Comparison of ENCODE assay signal across 22 mouse cellular contexts in genomic region chr4:131340993-131341695, GRCm38 (mm10).
DNase-seq lines count a peak whose midpoint lies in the region; ATAC-seq lines count a peak whose summit lies in the region.
"Had no signal": no experiment of that assay in that cellular context is flagged by ENCODE, and none has a peak within 500 bp of the region (broad histone marks: within the 10 kb centered on the region; RNA-seq: fewer than 3 reads in every experiment).

No protein-coding gene starts in this region.

- H3K4me3 ChIP-seq in hindbrain, embryonic 12.5 days = no peak overlapping the region
- no peak overlapping the region for H3K4me3 ChIP-seq in hindbrain, embryonic 10.5 days
- H3K4me3 ChIP-seq in hindbrain, embryonic 14.5 days (replicated peaks; ENCODE audit: low read length) = no peak overlapping the region
- H3K4me3 ChIP-seq in midbrain, embryonic 13.5 days (replicated peaks) = no peak overlapping the region
- H3K4me3 ChIP-seq: gastrocnemius, adult 2 months; heart, embryonic 12.5 days; megakaryocyte, embryonic 14.5 days had no signal

- peak overlapping the region; percentile 33; the same call in 1 of the 2 replicates for H3K9ac ChIP-seq in hindbrain, embryonic 12.5 days
- H3K9ac ChIP-seq in hindbrain, embryonic 14.5 days = no peak overlapping the region
- 0 out of 2 replicates have a peak overlapping the region, but pooled peaks have one; percentile 23 for H3K9ac ChIP-seq in midbrain, embryonic 13.5 days (replicated peaks)
- H3K9ac ChIP-seq: heart, embryonic 12.5 days; liver, postnatal 0 days had no signal

- DNase-seq in hindbrain, embryonic 10.5 days (ENCODE audit: low spot score) = no peak
- peak; percentile 33 for DNase-seq in hindbrain, embryonic 14.5 days (ENCODE audit: low spot score)
- peak; percentile 18 for DNase-seq in retina, embryonic 14.5 days (ENCODE audit: low spot score)
- DNase-seq in lung, postnatal 25 days (ENCODE audit: low spot score) = no peak
- no peak for DNase-seq in adrenal gland, adult 8-10 months
- no peak for DNase-seq in layer of hippocampus, postnatal 10 days (ENCODE audit: low spot score in 2 of 2)
- DNase-seq: cerebellum, postnatal 10 days; embryo, embryonic 11 days; gastrocnemius, adult 2 months; heart, postnatal 14 days; kidney, adult 2 months; kidney, postnatal 10 days; layer of hippocampus, postnatal 36 days; left cerebral cortex, postnatal 4 days; liver, postnatal 0 days; lung, postnatal 14 days; thymus, postnatal 25 days had no signal

- 0 out of 2 replicates have a peak, but pooled peaks cover 5% of the 10 kb centered on the region for H3K27me3 ChIP-seq in hindbrain, embryonic 12.5 days
- H3K27me3 ChIP-seq in hindbrain, embryonic 10.5 days (ENCODE audit: insufficient read depth, poor library complexity, severe bottlenecking) = 0 out of 2 replicates have a peak, but pooled peaks cover 4% of the 10 kb centered on the region
- no peaks in the 10 kb centered on the region for H3K27me3 ChIP-seq in hindbrain, embryonic 14.5 days (ENCODE audit: control insufficient read depth, insufficient read depth, low read length)
- no peaks in the 10 kb centered on the region for H3K27me3 ChIP-seq in midbrain, embryonic 13.5 days

- H3K9me3 ChIP-seq in hindbrain, embryonic 12.5 days (replicated peaks) = no peaks in the 10 kb centered on the region
- no peaks in the 10 kb centered on the region for H3K9me3 ChIP-seq in hindbrain, embryonic 10.5 days
- no peaks in the 10 kb centered on the region for H3K9me3 ChIP-seq in hindbrain, embryonic 14.5 days (ENCODE audit: control insufficient read depth, low read length)
- no peaks in the 10 kb centered on the region for H3K9me3 ChIP-seq in midbrain, embryonic 13.5 days
- H3K9me3 ChIP-seq: heart, embryonic 12.5 days had no signal

- H3K4me1 ChIP-seq in hindbrain, embryonic 12.5 days = peaks cover 12% of the 10 kb centered on the region
- peaks cover 8% of the 10 kb centered on the region for H3K4me1 ChIP-seq in hindbrain, embryonic 10.5 days (replicated peaks)
- H3K4me1 ChIP-seq in hindbrain, embryonic 14.5 days (replicated peaks; ENCODE audit: control insufficient read depth, insufficient read depth, low read length) = peaks cover 9% of the 10 kb centered on the region; the same call in 1 of the 2 replicates
- H3K4me1 ChIP-seq in midbrain, embryonic 13.5 days (replicated peaks) = peaks cover 14% of the 10 kb centered on the region
- H3K4me1 ChIP-seq: heart, embryonic 12.5 days; megakaryocyte, embryonic 14.5 days had no signal

- 33% methylated on average over 9 of the region's 9 CpGs for WGBS in hindbrain, embryonic 12.5 days
- WGBS in hindbrain, embryonic 10.5 days = 48% methylated on average over 9 of the region's 9 CpGs
- WGBS in hindbrain, embryonic 14.5 days = 24% methylated on average over 9 of the region's 9 CpGs
- WGBS in midbrain, embryonic 13.5 days = 30% methylated on average over 9 of the region's 9 CpGs

- peak; percentile 35; the same call in 1 of the 2 replicates for ATAC-seq in hindbrain, embryonic 12.5 days (ENCODE audit: low FRiP score)
- ATAC-seq in hindbrain, embryonic 14.5 days (ENCODE audit: low FRiP score) = no peak
- peak; percentile 66 for ATAC-seq in midbrain, embryonic 13.5 days
- ATAC-seq: inflammation-experienced regulatory T-cells, adult 6 months; liver, postnatal 0 days had no signal

- H3K4me2 ChIP-seq in hindbrain, embryonic 12.5 days (replicated peaks) = 0 out of 2 replicates have a peak overlapping the region, but pooled peaks have one; percentile 11
- H3K4me2 ChIP-seq in hindbrain, embryonic 14.5 days (replicated peaks) = no peak overlapping the region
- H3K4me2 ChIP-seq in midbrain, embryonic 13.5 days (replicated peaks) = no peak overlapping the region
- H3K4me2 ChIP-seq: heart, embryonic 12.5 days had no signal

- H3K27ac ChIP-seq in hindbrain, embryonic 12.5 days = no peak overlapping the region
- no peak overlapping the region for H3K27ac ChIP-seq in hindbrain, embryonic 10.5 days
- peak overlapping the region; percentile 29; the same call in 1 of the 2 replicates for H3K27ac ChIP-seq in hindbrain, embryonic 14.5 days
- H3K27ac ChIP-seq in midbrain, embryonic 13.5 days = 0 out of 2 replicates have a peak overlapping the region, but pooled peaks have one; percentile 35
- H3K27ac ChIP-seq: gastrocnemius, adult 2 months had no signal

- no peaks in the 10 kb centered on the region for H3K36me3 ChIP-seq in hindbrain, embryonic 12.5 days
- H3K36me3 ChIP-seq in hindbrain, embryonic 10.5 days = no peaks in the 10 kb centered on the region
- H3K36me3 ChIP-seq in hindbrain, embryonic 14.5 days (replicated peaks; ENCODE audit: control insufficient read depth, insufficient read depth) = no peaks in the 10 kb centered on the region
- H3K36me3 ChIP-seq in midbrain, embryonic 13.5 days = no peaks in the 10 kb centered on the region
- H3K36me3 ChIP-seq: heart, embryonic 12.5 days had no signal

Comparison
In these comparisons a context has a peak if more than half of its experiments do, and no peak if none do; other contexts are left out.
1. H3K27ac ChIP-seq: peak in hindbrain, embryonic 14.5 days (single experiment) and midbrain, embryonic 13.5 days (single experiment); none in hindbrain, embryonic 12.5 days (single experiment) and hindbrain, embryonic 10.5 days (single experiment).
2. DNase-seq: peak in hindbrain, embryonic 14.5 days (single experiment) and retina, embryonic 14.5 days (single experiment); none in hindbrain, embryonic 10.5 days (single experiment), lung, postnatal 25 days (single experiment), adrenal gland, adult 8-10 months (single experiment) and layer of hippocampus, postnatal 10 days (0 of 2).